Mouse (Mus musculus) CD4-positive helper T cell, adult 2 months (primary cell): Measurements from ENCODE around the gene Nkain2.
"Not testable (repeated sequence)": the region's sequence is repeated elsewhere in the genome, so short reads cannot be mapped to it uniquely, and the experiment has no call there.

ENCODE experiments used
- DNase-seq: peaks from one replicate; pipeline ENCODE4 v3.0.0-alpha.2; 2012; ENCODE audit warnings: low read depth, missing footprints, low spot score

The Nkain2 gene

DNA sequence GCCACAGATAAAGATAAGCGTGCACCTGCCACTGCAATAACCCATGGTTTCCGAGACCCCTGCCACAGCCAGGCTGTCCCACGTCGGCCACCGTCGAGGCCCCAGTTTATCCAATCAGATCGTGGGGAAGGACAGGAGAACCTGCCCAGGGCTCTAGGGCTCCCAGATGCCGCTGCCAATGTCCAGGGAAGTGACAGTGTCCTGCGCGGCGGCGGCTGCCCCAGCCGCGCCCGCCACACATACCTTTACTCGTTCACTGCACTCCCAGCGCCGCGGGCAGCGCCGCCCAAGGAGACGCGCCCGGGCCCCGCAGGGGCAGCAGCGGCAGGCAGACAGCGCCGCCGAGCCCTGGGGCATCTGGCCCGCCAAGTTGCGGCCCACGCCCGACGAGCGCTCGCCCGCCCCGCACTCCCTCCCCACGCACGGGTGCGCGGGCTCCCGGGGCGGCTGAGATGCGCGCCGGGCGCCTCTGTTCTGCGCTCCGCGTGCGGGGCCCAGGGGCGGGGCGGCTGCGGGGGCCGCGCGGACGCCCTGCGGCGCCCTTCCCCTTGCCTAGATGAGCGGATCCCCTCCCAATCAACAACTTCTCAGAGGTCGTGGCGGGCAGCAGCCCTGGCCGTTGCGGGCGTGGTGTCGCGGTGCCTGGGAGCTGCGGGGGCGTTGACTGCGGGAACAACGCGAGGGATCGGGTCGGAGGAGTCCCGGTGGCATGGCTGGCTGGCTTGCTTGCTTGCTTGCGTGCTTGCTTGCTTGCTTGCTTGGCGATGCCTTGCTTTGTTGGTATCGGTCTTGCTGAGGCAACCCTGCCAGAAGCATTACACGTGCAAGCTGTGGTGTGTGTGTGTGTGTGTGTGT, at the start of gene Nkain2:
TSS of gene Nkain2 (minus strand) at position 811 of the 855 bp plus-strand sequence.
- DNase-seq, result no peak

GRCm38 (mm10) chr10:32939853-32940252, 49.6 kb upstream of the Nkain2 start:
- DNase-seq, result no peak

DNA sequence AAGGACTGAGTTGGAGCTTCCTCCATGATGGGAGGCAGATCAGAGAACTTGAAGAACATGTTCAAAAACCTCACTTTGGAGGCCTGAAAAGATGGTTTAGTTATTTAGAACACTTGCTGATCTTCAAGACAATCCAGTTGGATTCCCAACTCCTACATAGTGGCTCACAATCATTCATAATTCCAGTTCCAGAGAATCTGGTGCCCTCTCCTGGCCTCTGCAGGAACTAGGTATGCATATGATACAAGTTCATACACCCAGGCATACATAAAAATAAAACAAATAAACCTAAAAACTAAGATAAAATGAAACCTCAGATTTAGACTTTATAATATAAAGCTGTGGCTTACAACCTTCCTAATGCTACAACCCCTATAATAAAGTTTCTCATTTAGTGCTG, 4.8 kb upstream of the Nkain2 start:
- no peak for DNase-seq

DNA sequence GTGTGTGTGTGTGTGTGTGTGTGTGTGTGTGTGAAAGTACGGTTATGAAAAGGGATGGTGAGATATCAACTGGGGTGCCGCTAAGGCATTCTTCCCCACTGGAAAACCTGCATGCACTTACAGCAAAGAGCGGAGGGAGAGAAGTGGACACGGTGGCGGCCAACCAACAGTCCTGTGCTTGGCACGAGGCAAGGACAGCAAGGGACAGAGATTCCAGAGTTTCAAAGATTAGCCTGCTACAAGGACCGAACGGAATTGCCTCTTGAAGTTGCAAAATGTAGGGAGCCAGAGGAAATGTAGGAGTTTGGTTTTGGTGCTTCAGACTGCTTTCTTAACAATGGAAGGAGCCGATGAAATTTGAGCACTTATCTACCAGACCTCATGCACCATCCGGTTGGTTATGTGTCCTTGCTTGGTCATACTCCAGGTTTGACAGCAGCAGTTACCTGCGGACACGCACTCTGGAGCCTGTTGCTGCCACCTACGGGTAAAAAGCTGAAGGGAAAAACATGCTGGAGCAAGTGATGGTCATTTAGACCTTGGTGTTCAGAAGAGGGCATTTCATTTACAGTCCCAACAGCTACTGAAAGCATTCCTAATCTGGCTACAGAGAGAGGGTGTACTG, 357 bp upstream of the Nkain2 start:
- DNase-seq, result no peak

GRCm38 (mm10) chr10:32881977-32882376, 8.3 kb downstream of the Nkain2 start:
- no peak for DNase-seq

DNA sequence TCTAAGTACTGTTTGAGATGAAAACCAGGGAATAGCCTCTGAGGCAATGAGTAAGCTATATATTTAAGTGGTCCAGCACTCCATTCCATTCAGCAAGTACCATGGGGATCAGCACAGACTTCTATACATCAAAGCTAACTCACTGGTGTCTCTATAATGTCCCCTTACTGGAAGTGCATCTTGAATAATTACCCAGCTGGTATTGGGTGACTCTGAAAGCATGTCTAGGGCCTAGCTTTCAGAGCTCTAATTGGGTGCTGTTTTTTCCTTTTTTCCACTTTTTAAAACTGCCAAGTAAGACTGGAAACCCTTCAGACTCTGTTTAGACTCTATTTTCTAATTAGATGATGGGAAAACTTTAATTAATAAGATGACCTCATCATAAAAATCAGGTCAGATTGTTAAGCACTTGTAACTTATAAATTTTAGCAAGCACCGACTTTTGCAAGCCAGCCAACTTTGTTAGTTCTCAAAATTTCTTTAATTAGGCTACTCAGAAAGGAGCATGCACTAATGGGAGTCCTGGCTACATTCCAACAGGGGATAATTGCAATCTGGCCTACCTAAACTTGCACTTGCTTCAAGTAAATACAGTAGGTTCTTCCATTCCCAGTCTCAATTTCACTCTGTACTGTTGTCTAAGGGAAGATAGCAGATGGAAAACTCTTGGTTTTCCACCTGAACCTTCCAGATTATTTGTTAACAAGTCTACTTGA, 19.4 kb downstream of the Nkain2 start:
- no peak for DNase-seq

DNA sequence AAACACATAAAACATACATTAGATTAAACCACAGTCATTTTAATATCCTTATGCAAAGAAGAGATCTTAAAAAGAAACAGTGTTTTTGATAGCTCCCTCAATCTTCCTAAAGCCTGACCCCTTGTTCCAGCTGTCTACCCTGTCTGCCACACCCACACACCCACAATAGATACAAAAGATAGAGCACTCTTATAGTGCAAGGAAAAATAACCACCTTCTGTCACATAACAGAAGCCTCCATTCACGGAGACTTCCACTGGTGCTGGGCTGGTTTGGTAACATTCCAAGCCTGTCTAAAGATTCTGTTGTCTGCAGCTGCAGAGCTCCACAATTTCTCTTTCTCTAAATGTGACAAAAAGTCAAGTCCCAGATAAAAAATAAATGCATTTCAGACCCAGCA, 20.7 kb downstream of the Nkain2 start:
- DNase-seq, result no peak

GRCm38 (mm10) chr10:32815210-32815883, 74.9 kb downstream of the Nkain2 start:
- DNase-seq, result no peak

- DNase-seq, result no peak
These were observed 94.0 kb downstream of the Nkain2 start for GRCm38 (mm10) chr10:32796215-32796614.

DNA sequence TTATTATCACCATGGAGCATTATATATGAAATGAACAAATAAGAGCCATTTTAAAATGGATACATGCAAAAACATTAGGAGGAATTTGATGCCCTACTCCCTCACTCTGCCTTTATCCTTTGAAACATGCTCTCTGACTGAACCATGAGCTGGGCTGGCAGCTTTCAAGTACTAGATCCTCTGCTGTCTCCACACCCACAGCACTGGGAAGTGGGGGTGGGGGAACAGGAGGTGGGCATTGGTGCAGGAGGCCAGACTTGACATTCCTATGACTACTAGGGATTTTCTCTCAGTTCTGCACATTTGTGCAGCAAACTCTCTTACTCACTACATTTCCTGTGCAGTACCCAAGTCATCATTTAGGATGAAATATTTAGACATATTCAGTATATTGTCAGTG, 99.7 kb downstream of the Nkain2 start:
- DNase-seq, result no peak

- no peak for DNase-seq
These were observed 107.4 kb downstream of the Nkain2 start for GRCm38 (mm10) chr10:32782732-32783359.

- no peak for DNase-seq
These were observed 151.3 kb downstream of the Nkain2 start for GRCm38 (mm10) chr10:32738989-32739388.

GRCm38 (mm10) chr10:32706579-32706978, 183.7 kb downstream of the Nkain2 start:
- not testable (repeated sequence) for DNase-seq

- no peak for DNase-seq
These were observed 193.6 kb downstream of the Nkain2 start for GRCm38 (mm10) chr10:32696661-32697060.

DNA sequence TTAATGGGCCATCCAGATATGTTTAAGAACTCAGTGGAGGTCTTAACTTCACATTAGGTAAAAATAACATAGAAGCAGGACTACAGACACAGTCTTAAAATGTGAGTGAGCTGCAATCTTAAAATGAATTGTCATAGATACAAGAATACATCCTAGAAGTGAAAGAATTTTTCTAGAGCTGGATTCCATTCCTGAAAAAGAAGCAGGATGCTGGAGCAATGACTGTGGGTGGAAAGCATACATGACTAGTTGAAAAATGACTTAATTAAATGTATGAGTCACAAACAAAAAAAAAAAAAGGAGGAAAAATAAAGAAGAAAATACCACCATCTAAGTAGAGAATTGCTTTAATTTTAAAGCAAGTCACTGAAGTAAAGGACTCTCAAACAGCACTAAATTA, 205.7 kb downstream of the Nkain2 start:
- DNase-seq, result no peak

DNA sequence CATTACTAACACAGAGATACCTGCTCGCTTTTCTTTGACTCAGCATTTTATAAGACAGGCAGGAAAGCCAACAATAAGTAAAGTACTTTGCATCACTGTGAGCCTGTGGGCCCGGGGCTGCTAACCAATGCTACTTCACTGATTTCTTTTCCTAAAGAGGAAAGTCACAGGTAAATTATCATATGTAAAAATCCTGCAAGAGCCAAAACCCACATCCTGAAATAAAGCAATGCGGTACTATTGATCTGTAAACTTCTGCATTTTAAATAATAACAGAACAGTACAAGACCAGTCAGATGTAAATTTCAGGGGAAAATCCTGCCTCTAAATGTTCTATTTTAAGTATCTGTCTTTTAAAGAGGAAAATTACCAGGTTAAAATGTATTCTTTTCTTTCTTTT, 250.0 kb downstream of the Nkain2 start:
- no peak for DNase-seq

DNA sequence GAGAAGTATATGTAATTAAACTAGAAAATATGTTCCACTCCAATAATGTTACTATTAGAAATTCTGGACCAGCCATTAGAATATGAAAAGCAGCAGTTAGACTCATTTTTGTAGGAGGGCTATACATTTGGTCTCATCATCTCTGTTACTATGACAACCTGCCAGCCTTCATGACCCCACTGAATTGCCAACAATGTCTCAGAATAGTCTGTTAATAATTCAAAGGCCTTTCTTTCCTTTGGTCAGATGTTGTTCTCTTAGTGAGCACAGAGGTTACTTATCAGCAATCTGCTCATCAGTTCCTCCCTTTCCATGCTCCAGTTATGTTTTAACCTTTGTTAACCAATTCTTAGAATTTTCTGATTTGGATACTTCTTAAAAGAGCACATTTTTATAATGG, 251.1 kb downstream of the Nkain2 start:
- DNase-seq, result no peak

- DNase-seq, result no peak
These were observed 259.2 kb downstream of the Nkain2 start for GRCm38 (mm10) chr10:32631043-32631442.

GRCm38 (mm10) chr10:32604448-32604847, 285.8 kb downstream of the Nkain2 start:
- no peak for DNase-seq

- no peak for DNase-seq
These were observed 287.5 kb downstream of the Nkain2 start for GRCm38 (mm10) chr10:32602798-32603197.

- no peak for DNase-seq
These were observed 295.3 kb downstream of the Nkain2 start for GRCm38 (mm10) chr10:32594998-32595397.

- no peak for DNase-seq
These were observed 313.0 kb downstream of the Nkain2 start for GRCm38 (mm10) chr10:32577276-32577580.
